In the genomic region with DNA sequence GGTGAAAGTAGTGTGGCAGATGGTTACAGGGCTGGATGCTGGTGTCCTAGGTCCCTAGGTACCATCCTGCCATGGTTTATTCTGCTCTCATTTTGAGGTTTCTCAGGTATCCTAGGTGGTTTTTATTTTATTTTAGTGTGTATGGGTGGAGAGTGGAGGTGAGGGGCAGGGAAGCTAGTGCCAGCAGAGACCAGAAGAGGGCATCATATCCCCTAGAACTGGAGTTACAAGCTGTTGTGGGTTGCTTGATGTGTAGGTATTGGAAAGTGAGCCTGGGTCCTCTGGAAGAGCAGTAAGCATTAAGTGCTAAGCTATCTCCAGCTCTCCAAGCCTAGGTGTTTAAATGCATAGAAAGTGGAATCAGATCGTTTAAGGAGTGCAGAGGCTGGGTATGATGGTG, we compare ENCODE assay signal across 26 mouse cellular contexts. TPM values are rescaled to one million over a fixed set of nuclear protein-coding genes. Genes with fewer than 3 reads are reported as not detected.
DNase-seq lines count a peak whose midpoint lies in the region; ATAC-seq and TF ChIP-seq lines count a peak whose summit lies in the region.
"Had no signal": no experiment of that assay in that cellular context is flagged by ENCODE, and none has a peak within 500 bp of the region (broad histone marks: within the 10 kb centered on the region; RNA-seq: fewer than 3 reads in every experiment).

No protein-coding gene starts in this region.

- no peaks in the 10 kb centered on the region for H3K36me3 ChIP-seq in heart, adult 2 months (ENCODE audit: control insufficient read depth, insufficient read depth, low read length)
- H3K36me3 ChIP-seq in liver, postnatal 0 days (replicated peaks; ENCODE audit: insufficient read depth, low read length): no peaks in the 10 kb centered on the region
- H3K36me3 ChIP-seq in liver, embryonic 11.5 days (ENCODE audit: control insufficient read depth, insufficient read depth, low read length): no peaks in the 10 kb centered on the region
- no peaks in the 10 kb centered on the region for H3K36me3 ChIP-seq in CH12.LX (replicated peaks in 1 of 2; ENCODE audit: control insufficient read depth in 1 of 2, insufficient read depth in 1 of 2, low read length in 1 of 2)
- H3K36me3 ChIP-seq in small intestine, adult 2 months (ENCODE audit: control insufficient read depth, insufficient read depth, low read length): no peaks in the 10 kb centered on the region
- no peaks in the 10 kb centered on the region for H3K36me3 ChIP-seq in midbrain, embryonic 13.5 days
- H3K36me3 ChIP-seq in forebrain, embryonic 13.5 days (ENCODE audit: poor library complexity, severe bottlenecking): no peaks in the 10 kb centered on the region
- H3K36me3 ChIP-seq: embryonic facial prominence, embryonic 10.5 days; G1E; hindbrain, embryonic 13.5 days; neural tube, embryonic 13.5 days had no signal

- TF ChIP-seq POLR2A in heart, adult 2 months (IDR thresholded peaks at IDR 0.05; ENCODE audit: insufficient read depth, low read depth, low read length): no peak
- TF ChIP-seq POLR2A in CH12.LX (IDR thresholded peaks at IDR 0.05; ENCODE audit: low read depth, low read length): no peak
- no peak for TF ChIP-seq POLR2A in small intestine, adult 2 months (IDR thresholded peaks at IDR 0.05; ENCODE audit: low read depth, low read length)

- H3K4me2 ChIP-seq in liver, postnatal 0 days (ENCODE audit: low read depth, low read length): no peak overlapping the region
- H3K4me2 ChIP-seq in liver, embryonic 11.5 days: no peak overlapping the region
- H3K4me2 ChIP-seq in CH12.LX (ENCODE audit: insufficient read depth, low read depth, poor library complexity, severe bottlenecking): no peak overlapping the region
- H3K4me2 ChIP-seq in midbrain, embryonic 13.5 days (replicated peaks): no peak overlapping the region
- H3K4me2 ChIP-seq in forebrain, embryonic 13.5 days: no peak overlapping the region
- H3K4me2 ChIP-seq: hindbrain, embryonic 13.5 days; neural tube, embryonic 13.5 days had no signal

- WGBS in heart, adult 2 months: 28% methylated on average over 1 of the region's 1 CpGs
- 35% methylated on average over 1 of the region's 1 CpGs for WGBS in liver, postnatal 0 days (ENCODE audit: insufficient replicate concordance)
- WGBS in liver, embryonic 11.5 days: 47% methylated on average over 1 of the region's 1 CpGs
- 33% methylated on average over 1 of the region's 1 CpGs for WGBS in small intestine, adult 2 months
- 40% methylated on average over 1 of the region's 1 CpGs for whole genome bisulfite sequencing in midbrain, embryonic 13.5 days
- 55% methylated on average over 1 of the region's 1 CpGs for WGBS in forebrain, embryonic 13.5 days

- no peak overlapping the region for H3K9ac ChIP-seq in heart, adult 2 months (ENCODE audit: low read depth, low read length)
- no peak overlapping the region for H3K9ac ChIP-seq in liver, postnatal 0 days (replicated peaks)
- no peak overlapping the region for H3K9ac ChIP-seq in liver, embryonic 11.5 days (ENCODE audit: low read depth, low read length)
- H3K9ac ChIP-seq in CH12.LX (ENCODE audit: insufficient read depth, low read depth): no peak overlapping the region
- no peak overlapping the region for H3K9ac ChIP-seq in midbrain, embryonic 13.5 days (replicated peaks)
- H3K9ac ChIP-seq in forebrain, embryonic 13.5 days: no peak overlapping the region
- H3K9ac ChIP-seq: hindbrain, embryonic 13.5 days; neural tube, embryonic 13.5 days had no signal

- H3K4me3 ChIP-seq in heart, adult 2 months: no peak overlapping the region
- no peak overlapping the region for H3K4me3 ChIP-seq in liver, postnatal 0 days (ENCODE audit: low read depth, low read length)
- H3K4me3 ChIP-seq in liver, embryonic 11.5 days (ENCODE audit: low read depth, low read length): no peak overlapping the region
- H3K4me3 ChIP-seq in CH12.LX (replicated peaks in 1 of 3; ENCODE audit: low read depth in 2 of 3, low read length in 2 of 3, poor library complexity in 1 of 3): no peak overlapping the region
- no peak overlapping the region for H3K4me3 ChIP-seq in small intestine, adult 2 months (ENCODE audit: low read depth, low read length)
- H3K4me3 ChIP-seq in midbrain, embryonic 13.5 days (replicated peaks): no peak overlapping the region
- no peak overlapping the region for H3K4me3 ChIP-seq in forebrain, embryonic 13.5 days
- H3K4me3 ChIP-seq: embryonic facial prominence, embryonic 10.5 days; hindbrain, embryonic 13.5 days; neural tube, embryonic 13.5 days had no signal

- H3K27ac ChIP-seq in heart, adult 2 months: no peak overlapping the region
- no peak overlapping the region for H3K27ac ChIP-seq in liver, postnatal 0 days (ENCODE audit: low read depth)
- H3K27ac ChIP-seq in liver, embryonic 11.5 days (ENCODE audit: low read depth, low read length): no peak overlapping the region
- H3K27ac ChIP-seq in CH12.LX (ENCODE audit: insufficient read depth, low read depth): no peak overlapping the region
- H3K27ac ChIP-seq in small intestine, adult 2 months (ENCODE audit: insufficient read depth, low read depth, low read length): peak overlapping the region; percentile 77; the same call in 1 of the 2 replicates
- H3K27ac ChIP-seq in midbrain, embryonic 13.5 days: no peak overlapping the region
- H3K27ac ChIP-seq in forebrain, embryonic 13.5 days: no peak overlapping the region
- H3K27ac ChIP-seq: embryonic facial prominence, embryonic 10.5 days; hindbrain, embryonic 13.5 days; neural tube, embryonic 13.5 days had no signal

- dilution Hi-C loops in CH12.LX (cut with MboI; ENCODE audit: extremely low pct_ligation_motif_present, extremely low pct_unique_long_range_greater_than_20kb, low sequenced_read_pairs): no loop called here

- no peaks in the 10 kb centered on the region; the same call in 1 of the 2 replicates for H3K4me1 ChIP-seq in heart, adult 2 months (ENCODE audit: control insufficient read depth, insufficient read depth, low read length)
- H3K4me1 ChIP-seq in liver, postnatal 0 days (ENCODE audit: insufficient read depth): peaks cover 15% of the 10 kb centered on the region
- H3K4me1 ChIP-seq in liver, embryonic 11.5 days (replicated peaks; ENCODE audit: control insufficient read depth, insufficient read depth, low read length): peaks cover 12% of the 10 kb centered on the region
- peaks cover 11 to 29% of the 10 kb centered on the region in 2 experiments for H3K4me1 ChIP-seq in CH12.LX (ENCODE audit: control insufficient read depth in 1 of 2, insufficient read depth in 2 of 2)
- peaks cover 9% of the 10 kb centered on the region for H3K4me1 ChIP-seq in small intestine, adult 2 months (ENCODE audit: control insufficient read depth, insufficient read depth, insufficient read length, low read length)
- peaks cover 14% of the 10 kb centered on the region for H3K4me1 ChIP-seq in midbrain, embryonic 13.5 days (replicated peaks)
- peaks cover 12% of the 10 kb centered on the region for H3K4me1 ChIP-seq in forebrain, embryonic 13.5 days

- no peak for DNase-seq in heart, adult 2 months
- no peak for DNase-seq in heart, postnatal 4 days
- DNase-seq in liver, postnatal 0 days: no peak
- no peak for DNase-seq in liver, embryonic 11.5 days (ENCODE audit: low spot score)
- DNase-seq in CH12.LX (ENCODE audit: extremely low read depth): no peak
- DNase-seq: B cell, adult 2 months; cerebellum, adult 8-10 months; gastrocnemius, postnatal 10 days; kidney, adult 11 months; kidney, postnatal 10 days; lung, adult 18-20 months; midbrain, embryonic 14.5 days; spleen, adult 18-20 months; thymus, adult 2 months had no signal

- H3K79me2 ChIP-seq in heart, adult 2 months (replicated peaks; ENCODE audit: control insufficient read depth, insufficient read depth, low read length): no peaks in the 10 kb centered on the region
- H3K79me2 ChIP-seq in CH12.LX (replicated peaks; ENCODE audit: control insufficient read depth, extremely low read depth, insufficient read depth, poor library complexity, severe bottlenecking): no peaks in the 10 kb centered on the region

- intact Hi-C loops in heart, adult 2 months (cut with DNase I): no loop called here

- peak; percentile 75 for TF ChIP-seq RAD21 in CH12.LX (IDR thresholded peaks at IDR 0.05; ENCODE audit: low read depth, low read length)

- no peak for ATAC-seq in liver, postnatal 0 days
- ATAC-seq in liver, embryonic 11.5 days (replicated peaks; ENCODE audit: low FRiP score): no peak
- ATAC-seq in midbrain, embryonic 13.5 days: no peak
- ATAC-seq in forebrain, embryonic 13.5 days: no peak

- no peak for TF ChIP-seq EP300 in heart, adult 2 months (IDR thresholded peaks at IDR 0.05; ENCODE audit: insufficient read depth, low read depth, low read length)
- no peak for TF ChIP-seq EP300 in liver, postnatal 0 days (IDR thresholded peaks at IDR 0.05; ENCODE audit: low read depth)
- TF ChIP-seq EP300 in CH12.LX (IDR thresholded peaks at IDR 0.05; ENCODE audit: low read length): no peak

- TF ChIP-seq CTCF in heart, adult 2 months (IDR thresholded peaks at IDR 0.05): peak; percentile 11; the same call in 1 of the 2 replicates
- TF ChIP-seq CTCF in liver, postnatal 0 days (IDR thresholded peaks at IDR 0.05; ENCODE audit: low read depth): peak; percentile 51
- TF ChIP-seq CTCF in CH12.LX (conservative IDR thresholded peaks at IDR 0.05 in 1 of 2, IDR thresholded peaks at IDR 0.05 in 1 of 2; ENCODE audit: low read depth in 2 of 2, low read length in 2 of 2): peak; percentile 55 to 81
- peak; percentile 34; the same call in 1 of the 2 replicates for TF ChIP-seq CTCF in small intestine, adult 2 months (IDR thresholded peaks at IDR 0.05; ENCODE audit: extremely low read depth, insufficient read length, insufficient replicate concordance, low read depth, low read length)

- no peaks in the 10 kb centered on the region for H3K9me3 ChIP-seq in liver, postnatal 0 days (ENCODE audit: low read length)
- no peaks in the 10 kb centered on the region for H3K9me3 ChIP-seq in liver, embryonic 11.5 days (ENCODE audit: control insufficient read depth, low read length)
- H3K9me3 ChIP-seq in CH12.LX (replicated peaks; ENCODE audit: low read length): no peaks in the 10 kb centered on the region
- H3K9me3 ChIP-seq in midbrain, embryonic 13.5 days: no peaks in the 10 kb centered on the region
- no peaks in the 10 kb centered on the region for H3K9me3 ChIP-seq in forebrain, embryonic 13.5 days (replicated peaks)
- H3K9me3 ChIP-seq: embryonic facial prominence, embryonic 10.5 days; G1E; hindbrain, embryonic 13.5 days; neural tube, embryonic 13.5 days had no signal

- in situ Hi-C loops in CH12.LX (cut with MboI; ENCODE audit: low pct_ligation_motif_present, low pct_unique_long_range_greater_than_20kb, low sequenced_read_pairs): loop anchor here (5.0 kb wide), 1 partner anchor 60 kb away; no protein-coding TSS in a partner anchor

- H3K27me3 ChIP-seq in heart, adult 2 months (ENCODE audit: control insufficient read depth, insufficient read depth, low read length): no peaks in the 10 kb centered on the region
- peaks cover 22% of the 10 kb centered on the region; the same call in 1 of the 2 replicates for H3K27me3 ChIP-seq in liver, postnatal 0 days (ENCODE audit: insufficient read depth, low read length)
- peaks cover 8% of the 10 kb centered on the region; the same call in 1 of the 2 replicates for H3K27me3 ChIP-seq in liver, embryonic 11.5 days (replicated peaks; ENCODE audit: control insufficient read depth, insufficient read depth, low read length)
- peaks cover 17% of the 10 kb centered on the region for H3K27me3 ChIP-seq in CH12.LX (replicated peaks)
- no peaks in the 10 kb centered on the region for H3K27me3 ChIP-seq in small intestine, adult 2 months (ENCODE audit: control insufficient read depth, insufficient read depth, low read length)
- 0 out of 2 replicates have a peak, but pooled peaks cover 18% of the 10 kb centered on the region for H3K27me3 ChIP-seq in midbrain, embryonic 13.5 days
- H3K27me3 ChIP-seq in forebrain, embryonic 13.5 days: peaks cover 2% of the 10 kb centered on the region; the same call in 1 of the 2 replicates

RNA-seq across cellular contexts. Expression of a gene that starts 4.3 kb away (rescaled TPM):
- 100 to 1,000 TPM; 363 to 456 TPM for total RNA-seq in heart, adult 2 months (2021)
- polyA plus RNA-seq in heart, adult 2 months (2012; rRNA removed): 516 and 737 TPM in 2 replicates
- total RNA-seq in heart, postnatal 4 days (2021): 100 to 1,000 TPM in 1 of 2 experiments, 10 to 100 TPM in 1; 97.9 to 101 TPM
- polyA plus RNA-seq in liver, postnatal 0 days (2015; fragmentation: Nextera tagmentation; extraction: Ambion mirVana): 7.7 and 10.4 TPM in 2 replicates
- 7.0 and 8.3 TPM in 2 replicates for polyA plus RNA-seq in liver, embryonic 11.5 days (2014; fragmentation: Nextera tagmentation; extraction: Ambion mirVana)
- total RNA-seq in CH12.LX (2012; rRNA removed) (2.2 and 2.6 TPM in 2 replicates), CH12.LX (2014; rRNA removed) (3.1 and 3.8 TPM in 2 replicates)
- 2.3 and 2.4 TPM in 2 replicates for polyA plus RNA-seq in CH12.LX (2012; ENCODE audit: insufficient read length, low read depth)
- polyA plus RNA-seq in small intestine, adult 2 months (2012; rRNA removed): 11.2 and 12.9 TPM in 2 replicates
- polyA plus RNA-seq in midbrain, embryonic 13.5 days (2015; fragmentation: Nextera tagmentation; extraction: Ambion mirVana): 4.3 and 4.4 TPM in 2 replicates
- polyA plus RNA-seq in forebrain, embryonic 13.5 days (2015; fragmentation: Nextera tagmentation; extraction: Ambion mirVana): 9.3 and 12.6 TPM in 2 replicates

RNA-seq across cellular contexts. Expression of a gene that starts 12.3 kb away (rescaled TPM):
- not detected for total RNA-seq in heart, adult 2 months (2021)
- polyA plus RNA-seq in heart, adult 2 months (2012; rRNA removed): 0.50 and 3.5 TPM in 2 replicates
- under 1 TPM in 1 of 2 experiments, not detected in 1; 0.76 TPM for total RNA-seq in heart, postnatal 4 days (2021)
- 4.1 and 4.4 TPM in 2 replicates for polyA plus RNA-seq in liver, postnatal 0 days (2015; fragmentation: Nextera tagmentation; extraction: Ambion mirVana)
- 4.0 and 5.1 TPM in 2 replicates for polyA plus RNA-seq in liver, embryonic 11.5 days (2014; fragmentation: Nextera tagmentation; extraction: Ambion mirVana)
- not detected in 2 replicates for total RNA-seq in CH12.LX (2012; rRNA removed)
- total RNA-seq in CH12.LX (2014; rRNA removed): not detected in 2 replicates
- polyA plus RNA-seq in CH12.LX (2012; ENCODE audit: insufficient read length, low read depth): not detected in 2 replicates
- polyA plus RNA-seq in small intestine, adult 2 months (2012; rRNA removed): 521 and 1,844 TPM in 2 replicates
- polyA plus RNA-seq in midbrain, embryonic 13.5 days (2015; fragmentation: Nextera tagmentation; extraction: Ambion mirVana): 0.32 and 1.1 TPM in 2 replicates
- polyA plus RNA-seq in forebrain, embryonic 13.5 days (2015; fragmentation: Nextera tagmentation; extraction: Ambion mirVana): 0.59 and 1.4 TPM in 2 replicates
- total RNA-seq: common myeloid progenitor, adult 5-6 weeks; G1E; layer of hippocampus, adult 18-20 months; layer of hippocampus, postnatal 25 days; left cerebral cortex, postnatal 25 days; megakaryocyte, adult 5-6 weeks had no signal
- polyA plus RNA-seq: G1E; midbrain, embryonic 14.5 days had no signal

RNA-seq across cellular contexts. Expression of a gene that starts 16.7 kb away (rescaled TPM):
- 10 to 100 TPM; 16.7 to 22.6 TPM for total RNA-seq in heart, adult 2 months (2021)
- polyA plus RNA-seq in heart, adult 2 months (2012; rRNA removed): 64.2 and 66.2 TPM in 2 replicates
- total RNA-seq in heart, postnatal 4 days (2021): 10 to 100 TPM; 24.8 to 35.7 TPM
- polyA plus RNA-seq in liver, postnatal 0 days (2015; fragmentation: Nextera tagmentation; extraction: Ambion mirVana): not detected in 2 replicates
- polyA plus RNA-seq in liver, embryonic 11.5 days (2014; fragmentation: Nextera tagmentation; extraction: Ambion mirVana): 1.3 and 1.7 TPM in 2 replicates
- total RNA-seq in CH12.LX (2012; rRNA removed) (0.25 TPM in 1 of 2 replicates, not detected in the other), CH12.LX (2014; rRNA removed) (not detected in 2 replicates)
- polyA plus RNA-seq in CH12.LX (2012; ENCODE audit: insufficient read length, low read depth): 0.39 TPM in 1 of 2 replicates, not detected in the other
- polyA plus RNA-seq in small intestine, adult 2 months (2012; rRNA removed): 10.6 and 11.4 TPM in 2 replicates
- 3.9 and 4.2 TPM in 2 replicates for polyA plus RNA-seq in midbrain, embryonic 13.5 days (2015; fragmentation: Nextera tagmentation; extraction: Ambion mirVana)
- 4.5 and 6.0 TPM in 2 replicates for polyA plus RNA-seq in forebrain, embryonic 13.5 days (2015; fragmentation: Nextera tagmentation; extraction: Ambion mirVana)
- total RNA-seq: common myeloid progenitor, adult 5-6 weeks; megakaryocyte, adult 5-6 weeks had no signal
- polyA plus RNA-seq: G1E had no signal

RNA-seq across cellular contexts. Expression of a gene that starts 28.7 kb away (rescaled TPM):
- 100 to 1,000 TPM; 143 to 144 TPM for total RNA-seq in heart, adult 2 months (2021)
- 138 and 190 TPM in 2 replicates for polyA plus RNA-seq in heart, adult 2 months (2012; rRNA removed)
- 100 to 1,000 TPM; 132 to 144 TPM for total RNA-seq in heart, postnatal 4 days (2021)
- polyA plus RNA-seq in liver, postnatal 0 days (2015; fragmentation: Nextera tagmentation; extraction: Ambion mirVana): 8.4 and 9.7 TPM in 2 replicates
- polyA plus RNA-seq in liver, embryonic 11.5 days (2014; fragmentation: Nextera tagmentation; extraction: Ambion mirVana): 20.8 and 24.0 TPM in 2 replicates
- total RNA-seq in CH12.LX (2012; rRNA removed) (61.8 and 66.7 TPM in 2 replicates), CH12.LX (2014; rRNA removed) (37.7 and 42.9 TPM in 2 replicates)
- polyA plus RNA-seq in CH12.LX (2012; ENCODE audit: insufficient read length, low read depth): 143 and 171 TPM in 2 replicates
- 59.7 and 116 TPM in 2 replicates for polyA plus RNA-seq in small intestine, adult 2 months (2012; rRNA removed)
- polyA plus RNA-seq in midbrain, embryonic 13.5 days (2015; fragmentation: Nextera tagmentation; extraction: Ambion mirVana): 22.9 and 23.8 TPM in 2 replicates
- polyA plus RNA-seq in forebrain, embryonic 13.5 days (2015; fragmentation: Nextera tagmentation; extraction: Ambion mirVana): 21.1 and 24.3 TPM in 2 replicates

RNA-seq across cellular contexts. Expression of a gene that starts 30.0 kb away (rescaled TPM):
- total RNA-seq in heart, adult 2 months (2021): 10 to 100 TPM; 39.0 to 42.2 TPM
- 61.6 and 78.5 TPM in 2 replicates for polyA plus RNA-seq in heart, adult 2 months (2012; rRNA removed)
- 10 to 100 TPM; 63.1 to 64.6 TPM for total RNA-seq in heart, postnatal 4 days (2021)
- polyA plus RNA-seq in liver, postnatal 0 days (2015; fragmentation: Nextera tagmentation; extraction: Ambion mirVana): 40.6 and 42.9 TPM in 2 replicates
- polyA plus RNA-seq in liver, embryonic 11.5 days (2014; fragmentation: Nextera tagmentation; extraction: Ambion mirVana): 131 and 146 TPM in 2 replicates
- total RNA-seq in CH12.LX (2012; rRNA removed) (95.9 and 115 TPM in 2 replicates), CH12.LX (2014; rRNA removed) (111 and 119 TPM in 2 replicates)
- 177 and 182 TPM in 2 replicates for polyA plus RNA-seq in CH12.LX (2012; ENCODE audit: insufficient read length, low read depth)
- polyA plus RNA-seq in small intestine, adult 2 months (2012; rRNA removed): 24.4 and 37.8 TPM in 2 replicates
- 156 and 158 TPM in 2 replicates for polyA plus RNA-seq in midbrain, embryonic 13.5 days (2015; fragmentation: Nextera tagmentation; extraction: Ambion mirVana)
- polyA plus RNA-seq in forebrain, embryonic 13.5 days (2015; fragmentation: Nextera tagmentation; extraction: Ambion mirVana): 157 and 164 TPM in 2 replicates

Comparison
In these comparisons a context has a peak if more than half of its experiments do, and no peak if none do; other contexts are left out.
1. CTCF ChIP-seq: peak in every context shown above with its lines; median percentile 68 in CH12.LX; 51 in liver, postnatal 0 days; 34 in small intestine, adult 2 months; 11 in heart, adult 2 months.
2. RNA of a gene that starts 4.3 kb away (polyA plus RNA-seq): 516 to 737 TPM in heart, adult 2 months; 11.2 to 12.9 TPM in small intestine, adult 2 months, 9.3 to 12.6 TPM in forebrain, embryonic 13.5 days, 7.7 to 10.4 TPM in liver, postnatal 0 days, 7.0 to 8.3 TPM in liver, embryonic 11.5 days, 4.3 to 4.4 TPM in midbrain, embryonic 13.5 days and 2.3 to 2.4 TPM in CH12.LX; every median in the first group is over 10 times any median in the second.
3. RNA of a gene that starts 12.3 kb away (polyA plus RNA-seq): 521 to 1,844 TPM in small intestine, adult 2 months; 4.1 to 4.4 TPM in liver, postnatal 0 days, 4.0 to 5.1 TPM in liver, embryonic 11.5 days, 0.50 to 3.5 TPM in heart, adult 2 months, 0.59 to 1.4 TPM in forebrain, embryonic 13.5 days, 0.32 to 1.1 TPM in midbrain, embryonic 13.5 days and not detected in CH12.LX; every median in the first group is over 10 times any median in the second.